Mouse (Mus musculus) cortical plate, adult 2 months (tissue): ENCODE results near the gene Tmem216. TPM values are rescaled to one million over a fixed set of nuclear protein-coding genes. Genes with fewer than 3 reads are reported as not detected.

Experiments
- H3K27ac ChIP-seq: fragments of 200-500 bp; 2 replicates; pipeline ENCODE4 v1.5.1; 2012; ENCODE audit warnings: low read length, control low read depth, inconsistent platforms; ENCODE audit not compliant: insufficient read depth
- H3K4me1 ChIP-seq: fragments of 200-500 bp; 2 replicates; pipeline ENCODE4 v1.6.1; 2011; ENCODE audit warnings: low read length; ENCODE audit not compliant: control insufficient read depth, insufficient read depth
- H3K4me3 ChIP-seq: fragments of 200-500 bp; 2 replicates; pipeline ENCODE4 v1.5.1; 2011; ENCODE audit warnings: mild to moderate bottlenecking, low read length, control low read depth; ENCODE audit not compliant: insufficient read depth
- CTCF ChIP-seq: fragments of 200-500 bp; IDR thresholded peaks from 2 replicates; pipeline ENCODE4 v1.5.1; 2011; ENCODE audit warnings: mild to moderate bottlenecking, control low read depth, low read length; ENCODE audit not compliant: insufficient read depth; ENCODE audit errors: extremely low read depth
- POLR2A ChIP-seq: fragments of 200-500 bp; IDR thresholded peaks from 2 replicates; pipeline ENCODE4 v1.6.1; 2011; ENCODE audit warnings: mild to moderate bottlenecking, low read length, control low read depth; ENCODE audit not compliant: insufficient read depth; ENCODE audit errors: extremely low read depth
- polyA plus RNA-seq: library from polyadenylated mRNA; depleted of rRNA; stranded (reverse); fragments of >200 nt; gene quantifications from 2 replicates; pipeline ENCODE4 v1.2.3, GENCODE M21; 2012; rRNA removed

The Tmem216 gene
- polyA plus RNA-seq, result 21.7 TPM in 2 replicates

- peak within 1 kb of the TSS; percentile 54 for H3K27ac ChIP-seq
- H3K4me1 ChIP-seq, result no peaks in the 10 kb centered on the region; the same call in 1 of the 2 replicates
- TF ChIP-seq CTCF (no peak), POLR2A (peak; percentile 49; the same call in 1 of the 2 replicates)
- H3K4me3 ChIP-seq, result peak within 1 kb of the TSS; percentile 53
Measured at GRCm38 (mm10) chr19:10555624-10556510, at the start of gene Tmem216. Gene Tmem216, minus strand, starts transcription at chr19:10556238.

- Histone ChIP-seq H3K4me1 (peaks cover 2% of the 10 kb centered on the region; the same call in 1 of the 2 replicates), H3K27ac (peak within 1 kb of the TSS; percentile 32), H3K4me3 (peak within 1 kb of the TSS; percentile 82)
- TF ChIP-seq CTCF, result no peak
- peak; percentile 89 for TF ChIP-seq POLR2A
Measured at GRCm38 (mm10) chr19:10605293-10605900, 49.4 kb upstream of the Tmem216 start, which contains the start of the genes Ddb1 and Tkfc. Gene Ddb1, plus strand, starts transcription at chr19:10605327. Gene Tkfc, minus strand, starts transcription at chr19:10605654.

- Histone ChIP-seq H3K4me1 (peaks cover 2% of the 10 kb centered on the region; the same call in 1 of the 2 replicates), H3K27ac (no peak overlapping the region; the same call in 1 of the 2 replicates), H3K4me3 (peak overlapping the region; percentile 82; the same call in 1 of the 2 replicates)
- TF ChIP-seq CTCF, result no peak
- TF ChIP-seq POLR2A, result no peak
Measured at GRCm38 (mm10) chr19:10604534-10604933, 48.5 kb upstream of the Tmem216 start.

- no peak overlapping the region for H3K4me3 ChIP-seq
- 0 out of 2 replicates have a peak overlapping the region, but pooled peaks have one; percentile 2 for H3K27ac ChIP-seq
- TF ChIP-seq POLR2A (no peak), CTCF (no peak)
- H3K4me1 ChIP-seq, result peaks cover 2% of the 10 kb centered on the region; the same call in 1 of the 2 replicates
Measured at GRCm38 (mm10) chr19:10603660-10604523, 47.9 kb upstream of the Tmem216 start.

GRCm38 (mm10) chr19:10602787-10603186, 46.7 kb upstream of the Tmem216 start:
- H3K4me3 ChIP-seq, result peak overlapping the region; percentile 0; the same call in 1 of the 2 replicates
- peak overlapping the region; percentile 69 for H3K27ac ChIP-seq
- TF ChIP-seq POLR2A (peak; percentile 36; the same call in 1 of the 2 replicates), CTCF (peak; percentile 79)
- peaks cover 2% of the 10 kb centered on the region; the same call in 1 of the 2 replicates for H3K4me1 ChIP-seq

- Histone ChIP-seq H3K4me1 (peaks cover 2% of the 10 kb centered on the region; the same call in 1 of the 2 replicates), H3K27ac (peak overlapping the region; percentile 69), H3K4me3 (peak overlapping the region; percentile 0; the same call in 1 of the 2 replicates)
- TF ChIP-seq CTCF (no peak), POLR2A (no peak)
Measured at GRCm38 (mm10) chr19:10602247-10602769, 46.3 kb upstream of the Tmem216 start.

GRCm38 (mm10) chr19:10599648-10600047, 43.6 kb upstream of the Tmem216 start:
- no peak for TF ChIP-seq CTCF
- no peak for TF ChIP-seq POLR2A
- H3K4me1 ChIP-seq, result peaks cover 2% of the 10 kb centered on the region; the same call in 1 of the 2 replicates

GRCm38 (mm10) chr19:10598188-10598587, 42.1 kb upstream of the Tmem216 start:
- Histone ChIP-seq H3K27ac (no peak overlapping the region), H3K4me3 (no peak overlapping the region), H3K4me1 (peaks cover 2% of the 10 kb centered on the region; the same call in 1 of the 2 replicates)
- TF ChIP-seq CTCF, result 0 out of 2 replicates have a peak, but pooled peaks have one; percentile 2
- no peak for TF ChIP-seq POLR2A

More at GRCm38 (mm10) chr19:10599648-10600047, 43.6 kb upstream of the Tmem216 start:
- no peak overlapping the region for H3K27ac ChIP-seq
- H3K4me3 ChIP-seq, result no peak overlapping the region
